Mouse (Mus musculus) embryonic facial prominence, embryonic 14.5 days (tissue): ENCODE results near the gene Pcsk2. TPM values are rescaled to one million over a fixed set of nuclear protein-coding genes. Genes with fewer than 3 reads are reported as not detected.

Source experiments
- ATAC-seq: fragments of 200-750 bp; cut with Nextera tagmentation; 2 replicates; pipeline ENCODE4 v1.8.0; 2017; ENCODE audit warnings: low read depth, moderate number of reproducible peaks, moderate TSS enrichment
- DNase-seq: peaks from one replicate; pipeline ENCODE4 v3.0.0-alpha.2; 2015; ENCODE audit warnings: low spot score
- H3K27ac ChIP-seq: fragments of 300-500 bp; sonication (generic); replicated peaks from 2 replicates; pipeline ENCODE4 v1.5.1; 2014; ENCODE audit warnings: low read depth, mild to moderate bottlenecking, low read length, moderate library complexity
- H3K27me3 ChIP-seq: fragments of 300-500 bp; sonication (generic); replicated peaks from 2 replicates; pipeline ENCODE4 v1.6.1; 2014; ENCODE audit warnings: low read length; ENCODE audit not compliant: control insufficient read depth, insufficient read depth
- H3K36me3 ChIP-seq: fragments of 300-500 bp; sonication (generic); 2 replicates; pipeline ENCODE4 v1.6.1; 2014; ENCODE audit warnings: low read length, mixed read lengths; ENCODE audit not compliant: control insufficient read depth, insufficient read depth
- H3K4me1 ChIP-seq: fragments of 300-500 bp; sonication (generic); 2 replicates; pipeline ENCODE4 v1.6.1; 2014; ENCODE audit warnings: antibody characterized with exemption, low read length; ENCODE audit not compliant: control insufficient read depth, insufficient read depth
- H3K4me2 ChIP-seq: fragments of 300-500 bp; sonication (generic); 2 replicates; pipeline ENCODE4 v1.6.1; 2014; ENCODE audit warnings: low read depth, mild to moderate bottlenecking, low read length, moderate library complexity, mixed read lengths
- H3K4me3 ChIP-seq: fragments of 300-500 bp; sonication (generic); 2 replicates; pipeline ENCODE4 v1.5.1; 2014; ENCODE audit warnings: low read depth, mild to moderate bottlenecking, low read length
- H3K9ac ChIP-seq: fragments of 300-500 bp; sonication (generic); 2 replicates; pipeline ENCODE4 v1.6.1; 2014; ENCODE audit warnings: low read depth, mild to moderate bottlenecking, low read length, moderate library complexity, mixed read lengths
- H3K9me3 ChIP-seq: fragments of 300-500 bp; sonication (generic); 2 replicates; pipeline ENCODE4 v1.6.1; 2016; ENCODE audit warnings: low read length; ENCODE audit not compliant: control insufficient read depth
- WGBS: fragments of 180-500 bp; shearing (Covaris S2); extraction: QIAGEN DNeasy Blood & Tissue Kit; methylation state at CpG from one replicate; pipeline ENCODE4 v1.1.7; 2014; 5-methylcytosine and 5-hydroxymethylcytosine counted together
- polyA plus RNA-seq: library from polyadenylated mRNA; unstranded; fragments of >200 nt; fragmentation: Nextera tagmentation; extraction: Ambion mirVana; gene quantifications from 2 replicates; pipeline ENCODE4 v1.2.1, GENCODE M21; 2014

Pcsk2 gene
- polyA plus RNA-seq, 1 experiment from 2014 or later: 2.7 TPM

DNA sequence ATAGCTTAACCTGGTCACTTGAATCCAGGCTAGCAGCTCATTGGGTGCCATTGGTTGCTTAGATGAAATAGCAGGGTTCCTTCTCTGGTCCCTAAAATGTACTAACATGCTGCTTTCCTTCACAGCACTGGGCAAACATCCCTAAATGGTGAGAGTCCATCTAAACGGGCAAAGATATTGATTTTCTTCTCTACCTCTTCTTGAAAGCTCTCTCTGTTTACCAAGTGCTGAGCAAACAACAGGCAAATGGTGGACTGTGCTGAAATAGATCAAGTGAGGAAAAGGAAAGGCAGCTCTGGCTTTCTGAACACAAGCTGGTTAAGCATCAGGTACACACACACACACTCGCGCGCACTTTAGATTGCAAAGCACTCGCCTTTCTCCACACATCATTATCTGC lies 120.8 kb downstream of the Pcsk2 start:
- ATAC-seq: no peak
- no peaks in the 10 kb centered on the region for H3K36me3 ChIP-seq
- no peak for DNase-seq

DNA sequence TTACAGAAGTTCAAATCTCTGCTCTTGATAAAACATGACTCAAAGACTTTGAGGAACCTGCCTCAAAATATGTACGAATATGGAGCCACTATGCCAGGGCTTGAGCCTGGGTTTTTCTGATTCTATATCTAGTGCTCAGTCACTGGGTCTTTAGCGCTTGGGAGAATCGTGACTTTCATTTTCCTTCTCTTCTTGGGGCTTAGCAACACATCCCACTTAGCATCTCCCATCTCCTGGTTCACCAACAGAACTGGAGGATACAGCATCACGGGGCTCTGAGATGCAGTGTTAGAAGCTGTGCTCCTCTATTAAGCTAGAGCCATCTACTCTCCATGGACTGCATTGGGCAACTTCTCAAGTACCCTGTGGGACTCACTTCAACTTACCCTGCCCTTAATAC lies 131.9 kb downstream of the Pcsk2 start:
- no peak for DNase-seq
- ATAC-seq: no peak
- no peak overlapping the region for H3K4me2 ChIP-seq
- no peak overlapping the region for H3K27ac ChIP-seq
- H3K27me3 ChIP-seq: no peaks in the 10 kb centered on the region
- WGBS: 84% methylated on average over 4 of the region's 4 CpGs
- no peaks in the 10 kb centered on the region for H3K9me3 ChIP-seq
- no peaks in the 10 kb centered on the region for H3K36me3 ChIP-seq
- no peak overlapping the region for H3K4me3 ChIP-seq
- H3K4me1 ChIP-seq: no peaks in the 10 kb centered on the region
- H3K9ac ChIP-seq: no peak overlapping the region

More for the DNA sequence above, 120.8 kb downstream of the Pcsk2 start:
- no peak overlapping the region for H3K27ac ChIP-seq
- H3K4me2 ChIP-seq: no peak overlapping the region
- H3K9me3 ChIP-seq: no peaks in the 10 kb centered on the region
- no peak overlapping the region for H3K9ac ChIP-seq
- no peak overlapping the region for H3K4me3 ChIP-seq
- 74% methylated on average over 5 of the region's 5 CpGs for WGBS
- H3K27me3 ChIP-seq: no peaks in the 10 kb centered on the region
- H3K4me1 ChIP-seq: no peaks in the 10 kb centered on the region

DNA sequence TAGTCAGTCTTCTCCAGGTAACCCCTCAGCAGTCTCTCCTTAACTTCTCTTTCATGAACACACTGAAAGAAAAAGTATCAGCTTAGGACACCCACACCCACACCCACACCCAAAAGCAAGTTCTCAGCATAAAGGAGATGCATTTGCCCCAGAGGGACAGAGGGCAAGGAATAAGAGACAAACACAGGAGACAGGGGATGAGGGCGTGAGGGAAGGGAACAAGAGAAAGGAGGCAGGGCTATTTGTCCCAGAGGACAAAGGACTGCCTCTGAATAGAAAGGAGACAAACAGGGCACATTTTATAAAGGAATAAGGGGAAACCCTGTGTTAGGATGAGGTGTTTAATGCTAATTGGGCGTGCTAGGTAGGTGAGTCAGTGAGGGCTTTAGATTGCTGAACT lies 133.6 kb downstream of the Pcsk2 start:
- WGBS: 61% methylated on average over 2 of the region's 2 CpGs

DNA sequence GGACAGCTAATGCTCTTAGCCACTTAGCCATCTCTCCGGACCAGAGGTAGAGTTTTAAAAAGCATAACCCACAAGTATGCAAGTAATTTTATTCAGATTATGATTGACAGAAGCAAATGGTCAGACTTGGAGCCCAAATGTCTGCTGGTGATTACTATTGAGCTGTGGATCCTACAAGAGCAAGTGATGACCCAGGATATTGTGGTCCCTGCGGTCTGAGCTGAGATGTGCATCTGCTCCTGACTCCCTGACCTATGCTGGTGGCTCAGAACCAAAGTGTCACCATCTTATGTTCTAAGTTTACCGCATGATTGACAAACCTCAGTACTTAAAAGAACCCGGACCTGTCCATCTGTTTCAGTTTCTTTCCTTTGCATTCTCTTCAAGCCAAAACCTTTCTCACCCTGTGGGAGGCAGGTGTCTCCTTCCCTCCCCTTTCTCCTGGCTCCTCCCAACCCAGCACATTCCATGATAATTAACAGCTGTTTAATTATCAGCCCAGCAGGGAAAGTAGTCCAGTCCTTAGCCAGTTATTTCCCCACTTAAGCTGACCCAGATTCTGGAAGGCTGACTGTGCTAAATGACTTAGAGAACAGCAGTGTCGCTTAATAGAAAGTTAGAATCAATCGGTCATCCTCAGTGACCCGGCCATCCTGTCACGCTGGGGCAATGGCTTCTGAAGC lies 136.1 kb downstream of the Pcsk2 start:
- Histone ChIP-seq H3K9me3 (no peaks in the 10 kb centered on the region), H3K36me3 (no peaks in the 10 kb centered on the region), H3K4me3 (no peak overlapping the region), H3K27ac (no peak overlapping the region), H3K4me2 (no peak overlapping the region), H3K27me3 (no peaks in the 10 kb centered on the region), H3K9ac (no peak overlapping the region), H3K4me1 (no peaks in the 10 kb centered on the region)
- ATAC-seq (no peak), DNase-seq (no peak)
- WGBS: 68% methylated on average over 8 of the region's 8 CpGs

More for the DNA sequence above, 133.6 kb downstream of the Pcsk2 start:
- Histone ChIP-seq H3K4me2 (no peak overlapping the region), H3K9me3 (no peaks in the 10 kb centered on the region), H3K27me3 (no peaks in the 10 kb centered on the region), H3K4me3 (no peak overlapping the region), H3K36me3 (no peaks in the 10 kb centered on the region), H3K27ac (no peak overlapping the region), H3K9ac (no peak overlapping the region), H3K4me1 (no peaks in the 10 kb centered on the region)
- no peak for ATAC-seq
- no peak for DNase-seq

DNA sequence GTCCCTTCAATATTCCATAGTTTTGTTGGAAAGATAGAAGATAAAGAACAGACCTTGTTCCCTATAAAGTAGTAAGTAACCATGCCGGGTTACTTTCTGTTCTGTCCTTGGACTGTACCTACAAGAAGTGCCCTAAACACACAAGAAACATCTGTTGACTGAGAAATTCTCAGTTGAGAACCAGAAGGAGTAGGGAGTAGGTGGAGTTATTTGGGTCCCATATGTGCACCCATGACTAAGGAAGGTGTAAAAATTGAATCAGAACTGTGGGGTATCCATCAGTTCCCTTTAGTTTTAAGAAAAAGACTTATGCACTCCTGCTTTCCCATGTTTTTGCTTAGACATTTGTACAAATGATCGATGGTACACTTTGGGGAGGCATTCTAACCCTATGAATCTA lies 137.6 kb downstream of the Pcsk2 start:
- no peaks in the 10 kb centered on the region for H3K9me3 ChIP-seq
- H3K4me3 ChIP-seq: no peak overlapping the region
- H3K4me2 ChIP-seq: no peak overlapping the region
- 87% methylated on average over 2 of the region's 2 CpGs for WGBS
- H3K36me3 ChIP-seq: no peaks in the 10 kb centered on the region
- no peak overlapping the region for H3K27ac ChIP-seq
- DNase-seq (no peak), ATAC-seq (no peak)
- no peak overlapping the region for H3K9ac ChIP-seq
- H3K27me3 ChIP-seq: no peaks in the 10 kb centered on the region
- no peaks in the 10 kb centered on the region for H3K4me1 ChIP-seq

DNA sequence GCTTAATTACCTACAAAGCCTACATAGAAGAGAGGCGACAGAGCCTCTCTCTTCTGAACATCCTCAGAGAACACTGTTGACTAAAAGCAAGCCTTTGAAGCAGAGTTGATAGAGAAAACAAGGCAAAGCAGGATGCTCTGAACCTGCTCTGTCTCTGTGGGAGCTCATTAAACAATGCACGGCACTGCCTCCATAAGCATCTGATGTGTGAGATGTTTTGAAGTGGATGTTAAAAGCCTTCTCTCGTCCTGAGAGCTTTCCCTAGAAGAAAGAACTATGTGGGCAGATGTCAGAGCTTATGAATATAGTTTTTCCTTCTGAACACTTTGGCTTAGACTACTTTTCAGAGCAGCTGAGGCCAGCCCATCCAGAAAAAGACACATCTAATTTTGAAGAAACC lies 145.3 kb downstream of the Pcsk2 start:
- no peak for ATAC-seq
- 65% methylated on average over 3 of the region's 3 CpGs for WGBS
- H3K4me2 ChIP-seq: no peak overlapping the region

DNA sequence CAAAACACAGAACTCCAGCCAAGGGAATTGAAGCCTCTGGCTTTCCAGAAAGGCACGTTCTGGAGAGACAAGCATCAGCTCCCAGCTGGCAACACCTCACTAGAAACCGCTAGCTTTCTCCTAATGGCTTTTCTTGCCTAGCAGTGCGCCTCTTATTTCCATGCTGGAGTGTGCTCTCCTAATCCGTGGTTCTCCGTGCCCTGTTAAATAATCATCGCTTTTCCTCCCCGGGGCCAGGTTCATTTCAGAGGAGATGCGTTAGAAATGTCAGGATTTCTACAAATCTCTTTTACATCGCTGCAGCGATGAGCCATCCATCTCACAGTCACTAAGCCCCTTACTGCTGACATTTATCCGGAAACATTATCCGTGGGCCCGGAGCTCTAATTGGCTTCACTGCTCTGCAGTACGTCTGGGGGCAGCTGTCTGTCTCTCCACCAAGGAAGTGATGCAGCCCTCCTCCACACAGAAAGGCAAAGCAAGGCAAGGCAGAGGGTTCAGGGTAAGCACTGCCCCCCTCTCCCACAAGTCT lies 150.1 kb downstream of the Pcsk2 start:
- peaks cover 18% of the 10 kb centered on the region; the same call in 1 of the 2 replicates for H3K9me3 ChIP-seq
- no peak overlapping the region for H3K4me3 ChIP-seq
- DNase-seq (peak; percentile 80), ATAC-seq (peak; percentile 47; the same call in 1 of the 2 replicates)
- H3K4me2 ChIP-seq: no peak overlapping the region
- 50% methylated on average over 14 of the region's 14 CpGs for WGBS
- no peaks in the 10 kb centered on the region for H3K27me3 ChIP-seq
- no peaks in the 10 kb centered on the region for H3K36me3 ChIP-seq
- no peak overlapping the region for H3K9ac ChIP-seq
- no peak overlapping the region for H3K27ac ChIP-seq
- no peaks in the 10 kb centered on the region for H3K4me1 ChIP-seq

More for the DNA sequence above, 145.3 kb downstream of the Pcsk2 start:
- peaks cover 18% of the 10 kb centered on the region; the same call in 1 of the 2 replicates for H3K9me3 ChIP-seq
- H3K9ac ChIP-seq: no peak overlapping the region
- H3K36me3 ChIP-seq: no peaks in the 10 kb centered on the region
- H3K27me3 ChIP-seq: no peaks in the 10 kb centered on the region
- DNase-seq: no peak
- no peak overlapping the region for H3K4me3 ChIP-seq
- H3K4me1 ChIP-seq: no peaks in the 10 kb centered on the region
- H3K27ac ChIP-seq: no peak overlapping the region

DNA sequence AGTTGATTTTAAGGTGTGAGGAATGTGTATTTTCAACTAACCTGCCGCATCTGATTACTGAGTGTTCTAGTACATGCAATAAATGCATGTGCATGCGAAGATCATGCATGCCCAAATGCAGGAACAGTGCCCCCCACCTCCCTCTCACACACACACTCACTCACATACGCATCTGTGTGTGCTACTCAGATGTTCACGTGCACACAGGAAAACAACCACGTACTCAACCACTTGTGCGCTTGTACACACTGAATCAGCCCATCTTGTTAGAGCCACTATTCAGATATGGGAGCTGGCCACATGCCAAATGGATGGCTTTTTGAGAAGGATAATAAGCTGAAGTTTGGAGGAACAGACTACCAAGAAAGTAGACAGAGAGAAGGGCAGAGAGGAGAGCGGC lies 150.7 kb downstream of the Pcsk2 start:
- Histone ChIP-seq H3K4me1 (no peaks in the 10 kb centered on the region), H3K36me3 (no peaks in the 10 kb centered on the region), H3K4me2 (no peak overlapping the region), H3K9ac (no peak overlapping the region), H3K9me3 (peaks cover 18% of the 10 kb centered on the region; the same call in 1 of the 2 replicates), H3K4me3 (no peak overlapping the region), H3K27me3 (no peaks in the 10 kb centered on the region), H3K27ac (no peak overlapping the region)
- WGBS: 92% methylated on average over 7 of the region's 7 CpGs
- DNase-seq: no peak
- no peak for ATAC-seq

DNA sequence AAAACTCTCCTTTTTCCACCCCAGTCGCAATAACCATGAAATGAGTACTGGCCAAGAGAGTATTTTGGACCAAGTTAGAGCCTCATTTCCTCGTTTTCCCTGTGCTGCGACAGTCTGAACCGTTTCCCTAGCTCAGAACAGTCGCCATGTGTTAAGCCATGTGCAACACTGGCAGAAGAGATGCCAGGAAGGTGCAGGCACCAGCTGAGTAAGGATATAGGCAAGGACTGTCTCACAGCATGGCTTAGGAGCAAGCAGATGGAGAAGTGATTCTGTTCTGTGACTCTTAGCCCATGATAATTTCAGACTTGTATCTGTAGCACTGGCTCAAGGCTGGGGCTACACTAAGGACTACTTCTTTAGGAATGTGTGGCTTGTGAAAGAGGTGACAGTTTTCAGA lies 155.2 kb downstream of the Pcsk2 start:
- H3K9me3 ChIP-seq: no peaks in the 10 kb centered on the region

More for the DNA sequence above, 155.2 kb downstream of the Pcsk2 start:
- Histone ChIP-seq H3K4me1 (no peaks in the 10 kb centered on the region), H3K36me3 (no peaks in the 10 kb centered on the region), H3K4me3 (no peak overlapping the region), H3K27ac (no peak overlapping the region), H3K27me3 (no peaks in the 10 kb centered on the region), H3K9ac (no peak overlapping the region), H3K4me2 (no peak overlapping the region)
- ATAC-seq (no peak), DNase-seq (no peak)
- WGBS: 80% methylated on average over 5 of the region's 5 CpGs
